Mouse (Mus musculus) heart, embryonic 13.5 days (tissue): Measurements from ENCODE around the gene Hat1. TPM values are rescaled to one million over a fixed set of nuclear protein-coding genes. Genes with fewer than 3 reads are reported as not detected.

Experiments
- ATAC-seq: fragments of 200-750 bp; cut with Nextera tagmentation; 2 replicates; pipeline ENCODE4 v1.8.0; 2017; ENCODE audit warnings: moderate TSS enrichment; ENCODE audit not compliant: insufficient number of reproducible peaks, low FRiP score, low TSS enrichment; ENCODE audit errors: extremely low read depth
- H3K27ac ChIP-seq: fragments of 300-500 bp; sonication (generic); replicated peaks from 2 replicates; pipeline ENCODE4 v1.5.1; 2015; ENCODE audit warnings: moderate library complexity, mild to moderate bottlenecking, inconsistent platforms
- H3K27me3 ChIP-seq: fragments of 300-500 bp; sonication (generic); replicated peaks from 2 replicates; pipeline ENCODE4 v1.6.1; 2015; ENCODE audit warnings: mild to moderate bottlenecking, inconsistent platforms
- H3K36me3 ChIP-seq: fragments of 300-500 bp; sonication (generic); 2 replicates; pipeline ENCODE4 v1.6.1; 2015; ENCODE audit warnings: mild to moderate bottlenecking, inconsistent platforms
- H3K4me1 ChIP-seq: fragments of 300-500 bp; sonication (generic); 2 replicates; pipeline ENCODE4 v1.6.1; 2015; ENCODE audit warnings: inconsistent platforms
- H3K4me2 ChIP-seq: fragments of 300-500 bp; sonication (generic); 2 replicates; pipeline ENCODE4 v1.6.1; 2015; ENCODE audit warnings: inconsistent platforms, mild to moderate bottlenecking, moderate library complexity
- H3K4me3 ChIP-seq: fragments of 300-500 bp; sonication (generic); 2 replicates; pipeline ENCODE4 v1.5.1; 2015; ENCODE audit warnings: moderate library complexity, mild to moderate bottlenecking, inconsistent platforms
- H3K9ac ChIP-seq: fragments of 300-500 bp; sonication (generic); 2 replicates; pipeline ENCODE4 v1.6.1; 2015; ENCODE audit warnings: inconsistent platforms, mild to moderate bottlenecking, moderate library complexity
- H3K9me3 ChIP-seq: fragments of 300-500 bp; sonication (generic); 2 replicates; pipeline ENCODE4 v1.6.1; 2016; ENCODE audit warnings: inconsistent platforms
- WGBS: fragments of 180-500 bp; shearing (Covaris S2); methylation state at CpG from one replicate; pipeline ENCODE4 v1.1.7; 2015; ENCODE audit warnings: mixed read lengths; 5-methylcytosine and 5-hydroxymethylcytosine counted together
- polyA plus RNA-seq: library from polyadenylated mRNA; unstranded; fragments of >200 nt; fragmentation: Nextera tagmentation; extraction: Ambion mirVana; gene quantifications from 2 replicates; pipeline ENCODE4 v1.2.1, GENCODE M21; 2015

Hat1 gene
- polyA plus RNA-seq, 1 experiment from 2014 or later: 117 TPM

DNA sequence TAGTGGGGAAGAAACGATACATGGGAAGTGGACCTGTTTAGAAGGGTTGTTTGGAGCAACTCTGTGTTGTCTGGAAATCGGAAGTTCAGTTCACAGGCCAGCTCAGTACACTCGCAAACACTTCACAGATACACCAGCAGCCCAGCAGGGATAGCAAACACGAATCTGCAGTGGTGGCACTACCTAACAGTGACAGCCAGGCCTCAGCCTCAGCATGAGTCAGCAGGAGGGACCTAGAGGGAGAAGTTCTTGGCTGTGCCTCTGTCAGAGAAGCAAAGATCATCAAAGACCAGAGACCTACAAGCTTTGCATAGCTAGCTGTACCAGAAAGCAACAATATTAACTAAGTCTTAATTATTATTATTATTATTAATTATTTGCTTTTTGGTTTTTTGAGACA is 6.8 kb upstream of the Hat1 start:
- Histone ChIP-seq H3K9me3 (no peaks in the 10 kb centered on the region), H3K9ac (no peak overlapping the region), H3K4me3 (no peak overlapping the region), H3K36me3 (no peaks in the 10 kb centered on the region), H3K27me3 (no peaks in the 10 kb centered on the region), H3K4me2 (no peak overlapping the region), H3K27ac (no peak overlapping the region), H3K4me1 (no peaks in the 10 kb centered on the region; the same call in 1 of the 2 replicates)
- ATAC-seq: no peak
- whole genome bisulfite sequencing: 58% methylated on average over 4 of the region's 4 CpGs

DNA sequence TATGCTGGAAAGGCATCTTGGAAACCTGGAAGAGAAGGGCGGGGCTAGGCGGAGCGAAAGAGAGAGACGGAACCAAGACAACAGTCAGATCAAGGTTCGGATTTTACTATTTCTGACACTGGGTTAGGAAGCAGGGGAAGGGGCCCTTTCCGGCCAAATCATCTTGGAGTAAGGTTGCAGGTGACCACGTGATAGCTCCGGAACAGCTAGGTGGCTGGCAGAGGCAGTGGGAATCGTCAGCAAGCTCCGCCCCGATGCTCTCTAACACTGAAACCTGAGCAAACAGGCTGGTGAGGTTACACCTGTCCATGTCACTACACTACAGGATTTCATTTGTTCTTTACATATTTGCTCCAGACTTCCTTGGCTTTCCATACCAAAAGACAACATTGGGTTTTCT is 4.9 kb upstream of the Hat1 start:
- peak overlapping the region; percentile 55 for H3K4me2 ChIP-seq
- ATAC-seq: no peak
- H3K27ac ChIP-seq: no peak overlapping the region
- 0 out of 2 replicates have a peak overlapping the region, but pooled peaks have one; percentile 19 for H3K9ac ChIP-seq
- no peaks in the 10 kb centered on the region for H3K36me3 ChIP-seq
- H3K4me1 ChIP-seq: 0 out of 2 replicates have a peak, but pooled peaks cover 3% of the 10 kb centered on the region
- 26% methylated on average over 11 of the region's 11 CpGs for WGBS
- no peaks in the 10 kb centered on the region for H3K9me3 ChIP-seq
- H3K27me3 ChIP-seq: no peaks in the 10 kb centered on the region
- peak overlapping the region; percentile 32 for H3K4me3 ChIP-seq

DNA sequence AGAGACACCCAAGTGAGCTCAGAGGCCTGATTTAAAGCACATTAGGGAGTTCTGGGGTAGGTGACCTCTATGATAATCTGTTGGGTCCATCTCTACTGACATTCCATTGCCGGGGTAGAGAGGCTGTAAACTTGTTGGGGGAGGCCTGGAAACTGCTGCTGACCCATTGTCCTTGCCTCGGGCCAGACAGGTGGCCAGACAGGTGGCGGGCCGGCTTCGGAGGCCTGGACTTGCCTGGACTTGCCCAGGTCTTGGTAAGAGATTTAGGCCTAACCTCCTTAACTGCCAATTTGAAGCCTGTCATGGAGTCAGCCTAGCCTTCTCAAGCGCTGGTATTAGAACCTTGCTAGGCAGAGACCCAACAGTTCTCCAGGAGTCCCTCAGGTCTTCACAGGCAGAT is 992 bp upstream of the Hat1 start:
- WGBS: 89% methylated on average over 6 of the region's 6 CpGs
- ATAC-seq: no peak
- no peak overlapping the region for H3K27ac ChIP-seq
- H3K4me1 ChIP-seq: peaks cover 12% of the 10 kb centered on the region
- H3K4me3 ChIP-seq: no peak overlapping the region
- H3K4me2 ChIP-seq: no peak overlapping the region
- H3K9ac ChIP-seq: no peak overlapping the region
- no peaks in the 10 kb centered on the region for H3K9me3 ChIP-seq
- H3K36me3 ChIP-seq: peaks cover 19% of the 10 kb centered on the region
- H3K27me3 ChIP-seq: no peaks in the 10 kb centered on the region

DNA sequence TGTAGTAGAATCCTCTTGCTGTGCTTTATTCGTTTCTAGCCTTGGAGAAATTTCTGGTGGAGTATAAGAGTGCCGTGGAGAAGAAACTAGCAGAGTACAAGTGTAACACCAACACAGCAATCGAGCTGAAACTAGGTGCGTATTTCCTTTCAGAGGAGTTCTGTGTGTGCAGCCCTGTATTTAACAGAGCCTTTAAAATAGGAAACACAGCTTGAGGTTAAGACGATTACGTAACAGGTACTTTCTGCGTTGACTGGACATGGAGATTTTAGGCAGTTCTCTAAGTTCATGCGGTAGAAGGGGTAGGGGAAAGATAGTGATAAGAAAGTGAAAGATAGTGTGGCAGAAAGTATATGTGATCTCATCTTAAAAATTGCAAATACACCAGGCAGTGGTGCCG is 1.1 kb downstream of the Hat1 start:
- H3K27me3 ChIP-seq: no peaks in the 10 kb centered on the region
- 50% methylated on average over 9 of the region's 9 CpGs for WGBS
- no peak for ATAC-seq

DNA sequence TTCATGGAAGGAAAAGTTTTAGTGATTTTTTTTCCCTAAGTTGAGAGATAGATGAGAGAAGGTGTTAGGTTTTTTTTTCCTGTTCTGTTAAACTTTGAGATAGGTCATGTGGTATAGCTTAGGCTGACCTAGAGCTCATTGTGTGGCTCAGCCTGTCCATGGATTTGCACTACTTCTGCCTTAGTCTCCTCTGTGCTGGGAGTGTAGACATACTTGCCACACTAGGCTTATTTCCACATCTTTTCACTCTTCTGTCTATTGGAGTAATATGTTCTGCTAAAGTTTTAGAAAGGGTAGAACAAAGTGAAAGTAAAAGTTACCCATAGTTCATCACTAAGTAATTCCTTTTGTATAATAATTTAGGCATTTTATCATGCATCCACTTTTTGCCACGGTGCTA is 16.9 kb downstream of the Hat1 start:
- no peak overlapping the region for H3K4me3 ChIP-seq
- ATAC-seq: no peak
- H3K9ac ChIP-seq: no peak overlapping the region
- WGBS: 88% methylated on average over 1 of the region's 1 CpGs
- H3K27ac ChIP-seq: no peak overlapping the region
- no peak overlapping the region for H3K4me2 ChIP-seq
- H3K9me3 ChIP-seq: no peaks in the 10 kb centered on the region
- H3K4me1 ChIP-seq: no peaks in the 10 kb centered on the region
- H3K27me3 ChIP-seq: no peaks in the 10 kb centered on the region
- peaks cover 63% of the 10 kb centered on the region for H3K36me3 ChIP-seq

More for the DNA sequence above, 1.1 kb downstream of the Hat1 start:
- peaks cover 37% of the 10 kb centered on the region for H3K36me3 ChIP-seq
- peak overlapping the region; percentile 78 for H3K4me2 ChIP-seq
- peak overlapping the region; percentile 94 for H3K9ac ChIP-seq
- peak overlapping the region; percentile 96 for H3K4me3 ChIP-seq
- no peaks in the 10 kb centered on the region for H3K9me3 ChIP-seq
- H3K4me1 ChIP-seq: peaks cover 12% of the 10 kb centered on the region
- peak overlapping the region; percentile 88 for H3K27ac ChIP-seq

GRCm38 (mm10) chr2:71418760-71419280 is 30.1 kb downstream of the Hat1 start:
- Histone ChIP-seq H3K9me3 (no peaks in the 10 kb centered on the region), H3K36me3 (peaks cover 56% of the 10 kb centered on the region), H3K4me3 (no peak overlapping the region), H3K27ac (no peak overlapping the region), H3K4me2 (no peak overlapping the region), H3K9ac (no peak overlapping the region), H3K4me1 (no peaks in the 10 kb centered on the region), H3K27me3 (no peaks in the 10 kb centered on the region)
- no peak for ATAC-seq
- WGBS: 87% methylated on average over 3 of the region's 3 CpGs

- H3K36me3 ChIP-seq: peaks cover 55% of the 10 kb centered on the region
Observed at GRCm38 (mm10) chr2:71419408-71419807, 30.6 kb downstream of the Hat1 start.

GRCm38 (mm10) chr2:71420895-71421425 is 32.2 kb downstream of the Hat1 start:
- 95% methylated on average over 9 of the region's 9 CpGs for WGBS

More at GRCm38 (mm10) chr2:71419408-71419807, 30.6 kb downstream of the Hat1 start:
- Histone ChIP-seq H3K4me2 (no peak overlapping the region), H3K9ac (no peak overlapping the region), H3K27ac (no peak overlapping the region), H3K4me1 (no peaks in the 10 kb centered on the region), H3K9me3 (no peaks in the 10 kb centered on the region), H3K27me3 (no peaks in the 10 kb centered on the region), H3K4me3 (no peak overlapping the region)
- ATAC-seq: no peak
- 86% methylated on average over 3 of the region's 3 CpGs for WGBS

GRCm38 (mm10) chr2:71424545-71424944 is 35.8 kb downstream of the Hat1 start:
- Histone ChIP-seq H3K9me3 (no peaks in the 10 kb centered on the region), H3K4me1 (0 out of 2 replicates have a peak, but pooled peaks cover 2% of the 10 kb centered on the region), H3K36me3 (peaks cover 65% of the 10 kb centered on the region), H3K27me3 (no peaks in the 10 kb centered on the region), H3K4me2 (no peak overlapping the region), H3K27ac (peak overlapping the region; percentile 59), H3K9ac (no peak overlapping the region), H3K4me3 (no peak overlapping the region)
- WGBS: 21% methylated on average over 4 of the region's 4 CpGs
- ATAC-seq: no peak

More at GRCm38 (mm10) chr2:71420895-71421425, 32.2 kb downstream of the Hat1 start:
- H3K4me2 ChIP-seq: no peak overlapping the region
- 0 out of 2 replicates have a peak, but pooled peaks cover 2% of the 10 kb centered on the region for H3K4me1 ChIP-seq
- no peaks in the 10 kb centered on the region for H3K27me3 ChIP-seq
- no peak overlapping the region for H3K4me3 ChIP-seq
- no peak overlapping the region for H3K27ac ChIP-seq
- H3K9ac ChIP-seq: no peak overlapping the region
- no peak for ATAC-seq
- peaks cover 51% of the 10 kb centered on the region for H3K36me3 ChIP-seq
- no peaks in the 10 kb centered on the region for H3K9me3 ChIP-seq

DNA sequence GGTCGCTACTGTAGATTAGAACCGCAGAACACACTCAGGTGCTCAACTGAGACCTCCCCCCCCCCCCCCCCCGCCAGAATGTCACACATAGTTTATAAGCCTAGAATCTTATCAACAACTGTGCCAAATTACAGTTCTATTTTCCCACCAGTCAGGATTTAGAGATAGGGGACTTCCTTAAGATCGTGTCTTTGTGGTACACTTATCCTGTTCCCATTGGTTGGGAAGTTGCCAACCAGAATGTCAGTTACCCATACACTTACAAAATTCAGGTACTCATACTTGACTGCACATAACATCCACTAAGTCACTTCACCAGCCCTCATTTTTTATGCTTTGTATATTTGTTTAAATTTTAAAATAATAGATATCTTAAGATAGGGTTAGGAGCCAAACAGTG is 46.7 kb downstream of the Hat1 start:
- H3K4me2 ChIP-seq: no peak overlapping the region
- no peak overlapping the region for H3K27ac ChIP-seq
- no peak overlapping the region for H3K9ac ChIP-seq
- H3K4me1 ChIP-seq: no peaks in the 10 kb centered on the region
- no peaks in the 10 kb centered on the region for H3K27me3 ChIP-seq
- H3K4me3 ChIP-seq: no peak overlapping the region
- no peak for ATAC-seq
- no peaks in the 10 kb centered on the region for H3K9me3 ChIP-seq
- WGBS: 68% methylated on average over 4 of the region's 4 CpGs
- peaks cover 79% of the 10 kb centered on the region for H3K36me3 ChIP-seq

GRCm38 (mm10) chr2:71443376-71443775 is 54.6 kb downstream of the Hat1 start:
- 28% methylated on average over 2 of the region's 2 CpGs for WGBS
- Histone ChIP-seq H3K4me1 (no peaks in the 10 kb centered on the region; the same call in 1 of the 2 replicates), H3K9ac (no peak overlapping the region), H3K27me3 (peaks cover 19% of the 10 kb centered on the region), H3K9me3 (no peaks in the 10 kb centered on the region), H3K27ac (no peak overlapping the region), H3K4me2 (no peak overlapping the region), H3K4me3 (no peak overlapping the region), H3K36me3 (peaks cover 31% of the 10 kb centered on the region)
- ATAC-seq: no peak
